In the genomic region with DNA sequence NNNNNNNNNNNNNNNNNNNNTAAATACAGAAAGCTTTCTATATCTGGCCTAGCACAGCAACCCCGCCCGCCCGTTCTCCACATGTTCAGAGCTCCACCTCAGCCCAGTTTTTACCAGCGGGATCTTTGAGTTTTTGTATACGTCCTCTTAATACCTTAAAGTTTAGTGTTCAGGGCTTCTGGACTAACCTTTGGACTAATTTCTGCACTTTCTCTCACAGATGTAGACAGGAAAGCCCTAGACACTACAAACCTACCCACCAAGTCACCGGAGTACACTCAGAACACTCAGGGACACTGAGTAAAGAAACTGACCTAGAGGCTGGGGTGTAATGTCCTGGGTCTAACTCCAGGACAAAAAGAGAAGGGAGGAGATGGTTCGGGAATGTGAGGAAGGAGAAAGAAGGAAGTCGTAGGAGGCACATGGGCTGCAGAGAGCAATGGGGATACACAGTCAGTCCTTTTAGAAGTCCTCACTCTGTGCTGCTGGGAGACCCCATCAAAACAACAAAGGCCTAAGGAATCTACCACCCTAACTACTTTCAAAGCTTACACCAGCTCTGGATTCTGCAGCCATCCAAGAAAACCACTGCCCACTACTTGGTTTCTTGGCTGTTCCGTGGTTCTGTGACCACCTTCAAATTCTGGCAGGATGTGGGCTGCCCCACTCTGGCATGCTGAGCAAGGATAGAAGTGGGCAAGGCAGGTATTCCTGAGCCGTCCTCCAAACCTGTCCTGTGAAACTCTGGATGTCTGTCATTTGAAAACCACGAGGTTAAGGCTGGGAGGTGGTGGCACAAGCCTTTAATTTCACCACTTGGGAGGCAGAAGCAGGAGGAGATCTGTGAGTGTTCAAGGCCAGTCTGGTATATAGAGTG, we compare ENCODE assay signal across 8 mouse cellular contexts. TPM values are rescaled to one million over a fixed set of nuclear protein-coding genes. Genes with fewer than 3 reads are reported as not detected.
DNase-seq lines count a peak whose midpoint lies in the region; ATAC-seq lines count a peak whose summit lies in the region.

No protein-coding gene starts in this region.

- H3K4me2 ChIP-seq in hindbrain, embryonic 14.5 days (replicated peaks) = 0 out of 2 replicates have a peak overlapping the region, but pooled peaks have one; percentile 71
- H3K4me2 ChIP-seq in hindbrain, embryonic 16.5 days (ENCODE audit: low read length) = no peak overlapping the region
- peak overlapping the region; percentile 69 for H3K4me2 ChIP-seq in embryonic facial prominence, embryonic 15.5 days (replicated peaks)
- H3K4me2 ChIP-seq in liver, embryonic 12.5 days = peak overlapping the region; percentile 96

- no peak for ATAC-seq in hindbrain, embryonic 14.5 days (ENCODE audit: low FRiP score)
- no peak for ATAC-seq in hindbrain, embryonic 16.5 days
- no peak for ATAC-seq in embryonic facial prominence, embryonic 15.5 days (ENCODE audit: insufficient number of reproducible peaks, low FRiP score, low TSS enrichment, low read depth)
- no peak for ATAC-seq in liver, embryonic 12.5 days

- no peak for DNase-seq in hindbrain, embryonic 14.5 days (ENCODE audit: low spot score)
- no peak for DNase-seq in ES-E14 (ENCODE audit: low read depth, low spot score)
- no peak for DNase-seq in urinary bladder, postnatal 25 days (ENCODE audit: low spot score)
- DNase-seq in adrenal gland, postnatal 14 days = no peak
- no peak for DNase-seq in adrenal gland, postnatal 4 days (ENCODE audit: low spot score in 2 of 2)

- H3K27ac ChIP-seq in hindbrain, embryonic 14.5 days = no peak overlapping the region
- no peak overlapping the region for H3K27ac ChIP-seq in hindbrain, embryonic 16.5 days (ENCODE audit: low read depth, low read length)
- H3K27ac ChIP-seq in ES-E14 (ENCODE audit: insufficient read depth, low read depth, low read length, poor library complexity, severe bottlenecking) = peak overlapping the region; percentile 95; the same call in 1 of the 2 replicates
- H3K27ac ChIP-seq in embryonic facial prominence, embryonic 15.5 days (replicated peaks) = peak overlapping the region; percentile 98
- H3K27ac ChIP-seq in liver, embryonic 12.5 days = peak overlapping the region; percentile 97

- H3K9me3 ChIP-seq in hindbrain, embryonic 14.5 days (ENCODE audit: control insufficient read depth, low read length) = no peaks in the 10 kb centered on the region
- no peaks in the 10 kb centered on the region for H3K9me3 ChIP-seq in hindbrain, embryonic 16.5 days (ENCODE audit: control insufficient read depth, low read length)
- H3K9me3 ChIP-seq in ES-E14 (ENCODE audit: control insufficient read depth, insufficient read depth, low read depth, low read length) = no peaks in the 10 kb centered on the region
- no peaks in the 10 kb centered on the region for H3K9me3 ChIP-seq in embryonic facial prominence, embryonic 15.5 days (replicated peaks)
- no peaks in the 10 kb centered on the region for H3K9me3 ChIP-seq in liver, embryonic 12.5 days (replicated peaks)

- 75% methylated on average over 11 of the region's 11 CpGs for WGBS in hindbrain, embryonic 14.5 days
- 80% methylated on average over 11 of the region's 11 CpGs for WGBS in hindbrain, embryonic 16.5 days
- 47% methylated on average over 11 of the region's 11 CpGs for WGBS in embryonic facial prominence, embryonic 15.5 days
- 43% methylated on average over 11 of the region's 11 CpGs for WGBS in liver, embryonic 12.5 days (ENCODE audit: insufficient replicate concordance)

- no peaks in the 10 kb centered on the region for H3K27me3 ChIP-seq in hindbrain, embryonic 14.5 days (ENCODE audit: control insufficient read depth, insufficient read depth, low read length)
- no peaks in the 10 kb centered on the region for H3K27me3 ChIP-seq in hindbrain, embryonic 16.5 days (replicated peaks; ENCODE audit: control insufficient read depth, insufficient read depth, low read length)
- H3K27me3 ChIP-seq in embryonic facial prominence, embryonic 15.5 days = no peaks in the 10 kb centered on the region
- H3K27me3 ChIP-seq in liver, embryonic 12.5 days (replicated peaks) = no peaks in the 10 kb centered on the region

- in situ Hi-C loops in ES-E14 (cut with MboI; ENCODE audit: low sequenced_read_pairs in 2 of 2, unreplicated experiment in 2 of 2) = no loop called here

- no peak overlapping the region for H3K9ac ChIP-seq in hindbrain, embryonic 14.5 days
- no peak overlapping the region for H3K9ac ChIP-seq in hindbrain, embryonic 16.5 days (ENCODE audit: low read depth, low read length)
- no peak overlapping the region; the same call in 1 of the 2 replicates for H3K9ac ChIP-seq in ES-E14 (ENCODE audit: insufficient read depth, low read depth, low read length, poor library complexity, severe bottlenecking)
- no peak overlapping the region for H3K9ac ChIP-seq in embryonic facial prominence, embryonic 15.5 days
- H3K9ac ChIP-seq in liver, embryonic 12.5 days = peak overlapping the region; percentile 79

- no peak overlapping the region for H3K4me3 ChIP-seq in hindbrain, embryonic 14.5 days (replicated peaks; ENCODE audit: low read length)
- no peak overlapping the region for H3K4me3 ChIP-seq in hindbrain, embryonic 16.5 days (ENCODE audit: low read length)
- peak overlapping the region in 1 of 2 experiments; percentile 17; a peak in 2 of 4 replicates for H3K4me3 ChIP-seq in ES-E14 (ENCODE audit: insufficient read depth in 1 of 2, low read depth in 1 of 2, low read length in 2 of 2, poor library complexity in 1 of 2, severe bottlenecking in 1 of 2)
- peak overlapping the region; percentile 39 for H3K4me3 ChIP-seq in embryonic facial prominence, embryonic 15.5 days (replicated peaks)
- H3K4me3 ChIP-seq in liver, embryonic 12.5 days = peak overlapping the region; percentile 63

- H3K4me1 ChIP-seq in hindbrain, embryonic 14.5 days (replicated peaks; ENCODE audit: control insufficient read depth, insufficient read depth, low read length) = peaks cover 18% of the 10 kb centered on the region
- peaks cover 14% of the 10 kb centered on the region for H3K4me1 ChIP-seq in hindbrain, embryonic 16.5 days (ENCODE audit: control insufficient read depth, insufficient read depth, low read depth, low read length)
- peaks cover 15 to 16% of the 10 kb centered on the region in 2 experiments; a peak in 3 of 4 replicates for H3K4me1 ChIP-seq in ES-E14 (ENCODE audit: control insufficient read depth in 2 of 2, insufficient read depth in 2 of 2, low read length in 2 of 2, poor library complexity in 1 of 2)
- H3K4me1 ChIP-seq in embryonic facial prominence, embryonic 15.5 days = peaks cover 90% of the 10 kb centered on the region
- H3K4me1 ChIP-seq in liver, embryonic 12.5 days = peaks cover 98% of the 10 kb centered on the region

- H3K36me3 ChIP-seq in hindbrain, embryonic 14.5 days (replicated peaks; ENCODE audit: control insufficient read depth, insufficient read depth) = no peaks in the 10 kb centered on the region
- H3K36me3 ChIP-seq in hindbrain, embryonic 16.5 days (ENCODE audit: control insufficient read depth, insufficient read depth, low read length) = no peaks in the 10 kb centered on the region
- no peaks in the 10 kb centered on the region for H3K36me3 ChIP-seq in ES-E14 (ENCODE audit: control insufficient read depth, insufficient read depth, low read length, poor library complexity, severe bottlenecking)
- peaks cover 33% of the 10 kb centered on the region for H3K36me3 ChIP-seq in embryonic facial prominence, embryonic 15.5 days
- H3K36me3 ChIP-seq in liver, embryonic 12.5 days = peaks cover 60% of the 10 kb centered on the region

RNA-seq across cellular contexts. Expression of a gene that starts 15.8 kb away (rescaled TPM):
- polyA plus RNA-seq in hindbrain, embryonic 14.5 days (2014; fragmentation: Nextera tagmentation; extraction: Ambion mirVana) = 44.3 and 47.3 TPM in 2 replicates
- polyA plus RNA-seq in hindbrain, embryonic 16.5 days (2015; fragmentation: Nextera tagmentation; extraction: Ambion mirVana) = 62.3 and 70.4 TPM in 2 replicates
- total RNA-seq in ES-E14 (2012; rRNA removed) = 80.1 and 121 TPM in 2 replicates
- 625 and 678 TPM in 2 replicates for polyA plus RNA-seq in embryonic facial prominence, embryonic 15.5 days (2015; fragmentation: Nextera tagmentation; extraction: Ambion mirVana)
- polyA plus RNA-seq in liver, embryonic 12.5 days (2016; fragmentation: Nextera tagmentation; extraction: Ambion mirVana) = 189 TPM in 2 replicates
- 97.6 and 99.3 TPM in 2 replicates for total RNA-seq in adrenal gland, postnatal 14 days (2021)
- total RNA-seq in adrenal gland, postnatal 4 days (2021) = 100 to 1,000 TPM; 109 to 113 TPM

RNA-seq across cellular contexts. Expression of a gene that starts 33.0 kb away (rescaled TPM):
- polyA plus RNA-seq in hindbrain, embryonic 14.5 days (2014; fragmentation: Nextera tagmentation; extraction: Ambion mirVana) = 21.5 and 22.9 TPM in 2 replicates
- 32.3 and 32.8 TPM in 2 replicates for polyA plus RNA-seq in hindbrain, embryonic 16.5 days (2015; fragmentation: Nextera tagmentation; extraction: Ambion mirVana)
- total RNA-seq in ES-E14 (2012; rRNA removed) = 8.8 and 10.1 TPM in 2 replicates
- 18.5 and 21.9 TPM in 2 replicates for polyA plus RNA-seq in embryonic facial prominence, embryonic 15.5 days (2015; fragmentation: Nextera tagmentation; extraction: Ambion mirVana)
- polyA plus RNA-seq in liver, embryonic 12.5 days (2016; fragmentation: Nextera tagmentation; extraction: Ambion mirVana) = 14.4 and 17.6 TPM in 2 replicates
- 11.0 and 11.5 TPM in 2 replicates for total RNA-seq in adrenal gland, postnatal 14 days (2021)
- total RNA-seq in adrenal gland, postnatal 4 days (2021) = 10 to 100 TPM; 11.5 to 15.5 TPM

RNA-seq across cellular contexts. Expression of a gene that starts 38.3 kb away (rescaled TPM):
- 30.8 and 31.0 TPM in 2 replicates for polyA plus RNA-seq in hindbrain, embryonic 14.5 days (2014; fragmentation: Nextera tagmentation; extraction: Ambion mirVana)
- polyA plus RNA-seq in hindbrain, embryonic 16.5 days (2015; fragmentation: Nextera tagmentation; extraction: Ambion mirVana) = 20.4 and 22.1 TPM in 2 replicates
- total RNA-seq in ES-E14 (2012; rRNA removed) = 24.9 and 29.8 TPM in 2 replicates
- 22.5 and 22.8 TPM in 2 replicates for polyA plus RNA-seq in embryonic facial prominence, embryonic 15.5 days (2015; fragmentation: Nextera tagmentation; extraction: Ambion mirVana)
- 2.8 and 3.1 TPM in 2 replicates for polyA plus RNA-seq in liver, embryonic 12.5 days (2016; fragmentation: Nextera tagmentation; extraction: Ambion mirVana)
- total RNA-seq in adrenal gland, postnatal 14 days (2021) = 4.2 and 4.4 TPM in 2 replicates
- total RNA-seq in adrenal gland, postnatal 4 days (2021) = 10 to 100 TPM; 11.2 to 16.1 TPM

RNA-seq across cellular contexts. Expression of a gene that starts 54.2 kb away (rescaled TPM):
- polyA plus RNA-seq in hindbrain, embryonic 14.5 days (2014; fragmentation: Nextera tagmentation; extraction: Ambion mirVana) = 0.20 TPM in 1 of 2 replicates, not detected in the other
- 0.15 TPM in 1 of 2 replicates, not detected in the other for polyA plus RNA-seq in hindbrain, embryonic 16.5 days (2015; fragmentation: Nextera tagmentation; extraction: Ambion mirVana)
- 2.1 and 4.0 TPM in 2 replicates for total RNA-seq in ES-E14 (2012; rRNA removed)
- polyA plus RNA-seq in embryonic facial prominence, embryonic 15.5 days (2015; fragmentation: Nextera tagmentation; extraction: Ambion mirVana) = 96.3 and 107 TPM in 2 replicates
- polyA plus RNA-seq in liver, embryonic 12.5 days (2016; fragmentation: Nextera tagmentation; extraction: Ambion mirVana) = 0.70 TPM in 1 of 2 replicates, not detected in the other
- total RNA-seq in adrenal gland, postnatal 14 days (2021) = not detected in 2 replicates
- total RNA-seq in adrenal gland, postnatal 4 days (2021) = 1 to 10 TPM in 1 of 2 experiments, under 1 TPM in 1; 0.54 to 3.9 TPM

RNA-seq across cellular contexts. Expression of a gene that starts 58.9 kb away (rescaled TPM):
- polyA plus RNA-seq in hindbrain, embryonic 14.5 days (2014; fragmentation: Nextera tagmentation; extraction: Ambion mirVana) = 102 and 107 TPM in 2 replicates
- 184 and 218 TPM in 2 replicates for polyA plus RNA-seq in hindbrain, embryonic 16.5 days (2015; fragmentation: Nextera tagmentation; extraction: Ambion mirVana)
- total RNA-seq in ES-E14 (2012; rRNA removed) = 108 and 112 TPM in 2 replicates
- 183 and 199 TPM in 2 replicates for polyA plus RNA-seq in embryonic facial prominence, embryonic 15.5 days (2015; fragmentation: Nextera tagmentation; extraction: Ambion mirVana)
- 101 and 102 TPM in 2 replicates for polyA plus RNA-seq in liver, embryonic 12.5 days (2016; fragmentation: Nextera tagmentation; extraction: Ambion mirVana)
- 133 and 138 TPM in 2 replicates for total RNA-seq in adrenal gland, postnatal 14 days (2021)
- total RNA-seq in adrenal gland, postnatal 4 days (2021) = 100 to 1,000 TPM; 108 to 113 TPM

Comparison
In these comparisons a context has a peak if more than half of its experiments do, and no peak if none do; other contexts are left out.
1. H3K27ac ChIP-seq: peak in ES-E14 (single experiment), embryonic facial prominence, embryonic 15.5 days (single experiment) and liver, embryonic 12.5 days (single experiment); none in hindbrain, embryonic 14.5 days (single experiment) and hindbrain, embryonic 16.5 days (single experiment).
2. H3K4me3 ChIP-seq: peak in embryonic facial prominence, embryonic 15.5 days (single experiment) and liver, embryonic 12.5 days (single experiment); none in hindbrain, embryonic 14.5 days (single experiment) and hindbrain, embryonic 16.5 days (single experiment).